Mouse (Mus musculus) cerebellum, adult 2 months (tissue): ENCODE measurements at regions not wholly inside any gene's neighbourhood (a gene's known extent, or its start where the extent isn't known, plus 50 kb on each side); places are given as distances from the start of the nearest gene placed in this dataset.

Experiments
- CTCF ChIP-seq: fragments of 200-500 bp; IDR thresholded peaks from 2 replicates; pipeline ENCODE4 v1.5.1; 2011; ENCODE audit warnings: low read depth, mild to moderate bottlenecking, control low read depth, low read length, moderate library complexity, borderline replicate concordance; ENCODE audit not compliant: insufficient read depth
- POLR2A ChIP-seq: fragments of 200-500 bp; IDR thresholded peaks from 2 replicates; pipeline ENCODE4 v1.6.1; 2011; ENCODE audit warnings: low read length, control low read depth, borderline replicate concordance; ENCODE audit not compliant: insufficient read depth

GRCm38 (mm10) chr13:16487292-16487691, 475.6 kb downstream of the Inhba start:
- TF ChIP-seq CTCF: no peak
- no peak for TF ChIP-seq POLR2A
